Mouse (Mus musculus): Measurements from ENCODE around the gene Tifab. TPM values are rescaled to one million over a fixed set of nuclear protein-coding genes. Genes with fewer than 3 reads are reported as not detected.

Tifab gene
- polyA plus RNA-seq, 1 experiment from 2014 or later: 7.1 TPM

DNA sequence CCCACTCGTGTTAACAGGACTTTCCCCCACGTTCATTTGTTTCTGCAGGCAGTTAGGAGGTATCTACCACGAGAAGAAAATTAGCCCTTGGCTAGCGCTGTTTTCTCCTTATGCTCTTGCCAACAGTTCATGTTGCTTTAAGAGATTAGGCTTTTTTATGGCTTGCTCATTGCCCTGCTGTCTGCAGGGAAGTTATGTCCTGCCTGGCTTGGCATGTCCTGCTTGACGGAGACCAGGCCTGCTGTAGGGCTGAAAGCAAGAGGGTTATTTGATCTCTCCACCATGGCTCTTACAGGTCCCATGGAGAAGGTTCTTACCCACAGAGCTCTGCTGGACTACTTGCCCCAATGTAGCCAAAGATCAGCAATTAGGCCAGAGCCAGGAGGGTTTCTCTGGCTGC, 23.6 kb downstream of the Tifab start:
- Histone ChIP-seq H3K4me1 (ENCODE audit: control insufficient read depth, low read depth, low read length) (no peaks in the 10 kb centered on the region), H3K4me3 (ENCODE audit: low read depth, low read length) (no peak overlapping the region), H3K27me3 (ENCODE audit: control insufficient read depth, insufficient read depth, low read depth, low read length) (0 out of 2 replicates have a peak, but pooled peaks cover 3% of the 10 kb centered on the region), H3K9me3 (replicated peaks; ENCODE audit: control insufficient read depth, low read length) (no peaks in the 10 kb centered on the region), H3K4me2 (ENCODE audit: low read depth, low read length) (no peak overlapping the region), H3K9ac (ENCODE audit: low read depth, low read length) (no peak overlapping the region), H3K36me3 (ENCODE audit: control insufficient read depth, insufficient read depth) (no peaks in the 10 kb centered on the region), H3K27ac (ENCODE audit: low read length) (no peak overlapping the region)
- no peak for ATAC-seq (ENCODE audit: low read depth)
- 43% methylated on average over 5 of the region's 5 CpGs for WGBS (ENCODE audit: insufficient replicate concordance)

DNA sequence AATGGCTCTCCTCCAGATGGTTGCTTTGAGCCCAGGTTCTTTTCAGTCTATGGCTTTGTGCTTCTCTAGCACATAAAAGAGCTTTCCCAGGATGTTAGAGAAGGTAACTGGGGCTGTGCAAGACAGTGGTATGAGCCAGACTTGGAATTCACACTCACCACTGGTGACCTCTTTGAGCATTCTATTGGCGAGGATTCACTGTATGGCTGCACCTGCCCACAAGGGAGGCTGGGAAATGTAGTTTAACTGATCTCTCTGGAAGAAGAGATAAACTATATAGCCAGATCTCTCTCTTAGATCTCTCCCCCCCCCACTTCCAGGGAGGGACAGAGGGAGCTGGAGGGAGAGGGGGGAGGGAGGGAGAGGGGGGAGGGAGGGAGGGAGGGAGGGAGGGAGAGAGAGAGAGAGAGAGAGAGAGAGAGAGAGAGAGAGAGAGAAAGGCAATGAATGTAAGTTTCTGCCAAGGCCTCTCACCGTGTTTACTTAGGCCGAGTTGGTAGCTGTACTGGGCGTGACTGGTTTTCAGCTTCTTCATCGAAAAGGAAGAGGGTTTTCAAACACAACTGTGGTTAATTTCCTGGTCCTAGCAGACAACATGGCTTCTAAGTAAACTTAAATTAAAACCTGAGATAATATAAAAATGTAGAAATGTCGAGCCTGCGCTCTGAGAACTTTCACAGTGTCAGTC, 25.8 kb downstream of the Tifab start:
- Histone ChIP-seq H3K4me2 (ENCODE audit: low read depth, low read length) (no peak overlapping the region), H3K9me3 (replicated peaks; ENCODE audit: control insufficient read depth, low read length) (no peaks in the 10 kb centered on the region), H3K27me3 (ENCODE audit: control insufficient read depth, insufficient read depth, low read depth, low read length) (no peaks in the 10 kb centered on the region), H3K27ac (ENCODE audit: low read length) (no peak overlapping the region), H3K4me1 (ENCODE audit: control insufficient read depth, low read depth, low read length) (no peaks in the 10 kb centered on the region), H3K9ac (ENCODE audit: low read depth, low read length) (no peak overlapping the region), H3K4me3 (ENCODE audit: low read depth, low read length) (no peak overlapping the region), H3K36me3 (ENCODE audit: control insufficient read depth, insufficient read depth) (no peaks in the 10 kb centered on the region)
- WGBS (ENCODE audit: insufficient replicate concordance): 27% methylated on average over 7 of the region's 7 CpGs
- ATAC-seq (ENCODE audit: low read depth): no peak

DNA sequence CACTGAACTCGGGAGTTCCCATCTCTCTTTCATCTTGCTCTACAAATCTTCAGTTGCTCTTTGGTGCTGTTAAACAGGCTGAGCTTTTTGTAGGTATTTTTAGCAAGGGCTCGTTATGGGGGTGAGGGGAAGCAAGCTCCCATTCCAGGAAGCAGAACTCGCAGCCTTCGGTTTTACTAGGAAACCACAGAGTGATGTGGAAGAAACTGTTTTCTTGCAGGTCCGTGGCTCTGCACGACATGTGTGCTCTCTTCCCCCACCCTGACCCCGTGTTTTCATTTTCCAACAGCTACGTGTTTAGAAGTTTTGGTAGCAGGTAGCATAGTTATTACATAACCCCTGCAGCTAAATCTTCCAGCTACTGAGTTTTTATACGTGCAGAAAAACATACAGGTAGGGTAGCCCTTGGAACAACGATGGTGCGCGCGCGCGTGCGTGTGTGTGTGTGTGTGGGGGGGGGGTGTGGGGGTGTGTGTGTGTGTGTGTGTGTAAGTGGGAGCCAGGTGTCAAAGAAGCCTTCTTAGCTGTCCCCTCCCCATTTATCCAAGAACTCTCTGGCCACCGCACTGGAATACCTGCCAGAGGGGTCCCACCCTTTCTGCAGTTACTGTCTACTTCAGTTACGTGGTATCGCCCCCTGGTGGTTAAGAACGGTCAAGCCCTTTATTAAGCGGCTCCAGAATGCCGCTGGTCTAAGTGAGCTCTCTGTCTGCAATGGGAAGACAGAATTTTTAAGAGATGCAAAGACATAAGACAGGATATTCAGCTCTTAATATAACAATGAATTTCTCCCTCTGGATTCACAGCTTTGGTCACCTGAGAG, 27.1 kb downstream of the Tifab start:
- Histone ChIP-seq H3K27ac (ENCODE audit: low read length) (no peak overlapping the region; the same call in 1 of the 2 replicates), H3K9me3 (replicated peaks; ENCODE audit: control insufficient read depth, low read length) (no peaks in the 10 kb centered on the region), H3K9ac (ENCODE audit: low read depth, low read length) (no peak overlapping the region), H3K4me3 (ENCODE audit: low read depth, low read length) (peak overlapping the region; percentile 32), H3K4me1 (ENCODE audit: control insufficient read depth, low read depth, low read length) (no peaks in the 10 kb centered on the region), H3K4me2 (ENCODE audit: low read depth, low read length) (peak overlapping the region; percentile 45), H3K27me3 (ENCODE audit: control insufficient read depth, insufficient read depth, low read depth, low read length) (no peaks in the 10 kb centered on the region), H3K36me3 (ENCODE audit: control insufficient read depth, insufficient read depth) (no peaks in the 10 kb centered on the region)
- peak; percentile 53; the same call in 1 of the 2 replicates for ATAC-seq (ENCODE audit: low read depth)
- 10% methylated on average over 22 of the region's 22 CpGs for WGBS (ENCODE audit: insufficient replicate concordance)

- Histone ChIP-seq H3K27ac (ENCODE audit: low read length) (no peak overlapping the region), H3K9ac (ENCODE audit: low read depth, low read length) (no peak overlapping the region), H3K4me1 (ENCODE audit: control insufficient read depth, low read depth, low read length) (no peaks in the 10 kb centered on the region; the same call in 1 of the 2 replicates), H3K9me3 (replicated peaks; ENCODE audit: control insufficient read depth, low read length) (no peaks in the 10 kb centered on the region), H3K36me3 (ENCODE audit: control insufficient read depth, insufficient read depth) (no peaks in the 10 kb centered on the region), H3K4me2 (ENCODE audit: low read depth, low read length) (no peak overlapping the region), H3K27me3 (ENCODE audit: control insufficient read depth, insufficient read depth, low read depth, low read length) (no peaks in the 10 kb centered on the region), H3K4me3 (ENCODE audit: low read depth, low read length) (no peak overlapping the region)
- no peak for ATAC-seq (ENCODE audit: low read depth)
- WGBS (ENCODE audit: insufficient replicate concordance): 27% methylated on average over 3 of the region's 3 CpGs
Measured at GRCm38 (mm10) chr13:56145523-56145922, 33.2 kb downstream of the Tifab start.

GRCm38 (mm10) chr13:56144021-56144420, 34.7 kb downstream of the Tifab start:
- Histone ChIP-seq H3K36me3 (ENCODE audit: control insufficient read depth, insufficient read depth) (no peaks in the 10 kb centered on the region), H3K4me1 (ENCODE audit: control insufficient read depth, low read depth, low read length) (no peaks in the 10 kb centered on the region; the same call in 1 of the 2 replicates), H3K27ac (ENCODE audit: low read length) (no peak overlapping the region), H3K9ac (ENCODE audit: low read depth, low read length) (no peak overlapping the region), H3K9me3 (replicated peaks; ENCODE audit: control insufficient read depth, low read length) (no peaks in the 10 kb centered on the region), H3K4me2 (ENCODE audit: low read depth, low read length) (no peak overlapping the region), H3K4me3 (ENCODE audit: low read depth, low read length) (no peak overlapping the region), H3K27me3 (ENCODE audit: control insufficient read depth, insufficient read depth, low read depth, low read length) (no peaks in the 10 kb centered on the region)
- no peak for ATAC-seq (ENCODE audit: low read depth)
- WGBS (ENCODE audit: insufficient replicate concordance): 48% methylated on average over 2 of the region's 2 CpGs

- no peak overlapping the region for H3K9ac ChIP-seq (ENCODE audit: low read depth, low read length)
- no peaks in the 10 kb centered on the region for H3K36me3 ChIP-seq (ENCODE audit: control insufficient read depth, insufficient read depth)
- no peak overlapping the region for H3K27ac ChIP-seq (ENCODE audit: low read length)
- H3K4me3 ChIP-seq (ENCODE audit: low read depth, low read length): no peak overlapping the region
- no peak overlapping the region for H3K4me2 ChIP-seq (ENCODE audit: low read depth, low read length)
- no peak for ATAC-seq (ENCODE audit: low read depth)
- H3K9me3 ChIP-seq (replicated peaks; ENCODE audit: control insufficient read depth, low read length): no peaks in the 10 kb centered on the region
- no peaks in the 10 kb centered on the region for H3K27me3 ChIP-seq (ENCODE audit: control insufficient read depth, insufficient read depth, low read depth, low read length)
- WGBS (ENCODE audit: insufficient replicate concordance): 30% methylated on average over 7 of the region's 7 CpGs
- no peaks in the 10 kb centered on the region; the same call in 1 of the 2 replicates for H3K4me1 ChIP-seq (ENCODE audit: control insufficient read depth, low read depth, low read length)
Measured at GRCm38 (mm10) chr13:56143151-56143513, 35.6 kb downstream of the Tifab start.

GRCm38 (mm10) chr13:56142382-56143150, 36.1 kb downstream of the Tifab start:
- ATAC-seq (ENCODE audit: low read depth): no peak
- Histone ChIP-seq H3K36me3 (ENCODE audit: control insufficient read depth, insufficient read depth) (no peaks in the 10 kb centered on the region), H3K9ac (ENCODE audit: low read depth, low read length) (no peak overlapping the region), H3K27me3 (ENCODE audit: control insufficient read depth, insufficient read depth, low read depth, low read length) (no peaks in the 10 kb centered on the region), H3K4me2 (ENCODE audit: low read depth, low read length) (no peak overlapping the region), H3K9me3 (replicated peaks; ENCODE audit: control insufficient read depth, low read length) (no peaks in the 10 kb centered on the region), H3K4me3 (ENCODE audit: low read depth, low read length) (no peak overlapping the region), H3K27ac (ENCODE audit: low read length) (no peak overlapping the region), H3K4me1 (ENCODE audit: control insufficient read depth, low read depth, low read length) (no peaks in the 10 kb centered on the region; the same call in 1 of the 2 replicates)
- WGBS (ENCODE audit: insufficient replicate concordance): 23% methylated on average over 10 of the region's 11 CpGs

- Histone ChIP-seq H3K27ac (ENCODE audit: low read length) (no peak overlapping the region), H3K9ac (ENCODE audit: low read depth, low read length) (no peak overlapping the region), H3K4me1 (ENCODE audit: control insufficient read depth, low read depth, low read length) (peaks cover 4% of the 10 kb centered on the region; the same call in 1 of the 2 replicates), H3K4me2 (ENCODE audit: low read depth, low read length) (no peak overlapping the region), H3K9me3 (replicated peaks; ENCODE audit: control insufficient read depth, low read length) (no peaks in the 10 kb centered on the region), H3K27me3 (ENCODE audit: control insufficient read depth, insufficient read depth, low read depth, low read length) (no peaks in the 10 kb centered on the region), H3K36me3 (ENCODE audit: control insufficient read depth, insufficient read depth) (no peaks in the 10 kb centered on the region), H3K4me3 (ENCODE audit: low read depth, low read length) (no peak overlapping the region)
- WGBS (ENCODE audit: insufficient replicate concordance): 51% methylated on average over 6 of the region's 6 CpGs
- ATAC-seq (ENCODE audit: low read depth): no peak
Measured at GRCm38 (mm10) chr13:56139167-56139751, 39.4 kb downstream of the Tifab start.

Data from liver, embryonic 16.5 days (tissue).